Mouse (Mus musculus) embryonic stem cell, embryonic (primary cell): ENCODE measurements around the gene Aph1a.
"Not testable (repeated sequence)": the region's sequence is repeated elsewhere in the genome, so short reads cannot be mapped to it uniquely, and the experiment has no call there.

Source experiments
- CTCF ChIA-PET, 4 experiments: fragments of 300-600 bp in 2 of 4; fragments of 350-600 bp in 2 of 4; sonication (Branson Sonifier 250); formaldehyde crosslinking; loops; one replicate each; lab custom pipeline; 2022; ENCODE audit warnings: inconsistent platforms in 2 of 4; lab: Charles Lee
- POLR2A ChIA-PET, 4 experiments: fragments of 300-600 bp in 2 of 4; fragments of 350-600 bp in 2 of 4; sonication (Branson Sonifier 250); formaldehyde crosslinking; loops; one replicate each; lab custom pipeline; 2022; ENCODE audit warnings: antibody characterized with exemption in 4 of 4, inconsistent platforms in 1 of 4; lab: Charles Lee

Gene Aph1a

GRCm38 (mm10) chr3:95893606-95894316, at the start of gene Aph1a:
Gene Aph1a, plus strand, starts transcription at chr3:95893969.
- POLR2A ChIA-PET = interaction anchor here in 2 of 4 experiments (0.6 to 2.5 kb wide), 7 partner anchors 11 to 57 kb away, joined by 3 to 7 read pairs (median 4); partner anchors contain the start of genes Car14 (in 1 of the 2), Ciart (in 1 of the 2) and Prpf3 (in 1 of the 2)
- CTCF ChIA-PET = not testable (repeated sequence)

GRCm38 (mm10) chr3:95850611-95851010, 43.2 kb upstream of the Aph1a start:
- ChIA-PET CTCF (no interaction called here), POLR2A (interaction anchor here in 2 of 4 experiments (1.1 to 1.4 kb wide), 4 partner anchors 8 to 31 kb away, joined by 3 to 4 read pairs (median 3); no protein-coding TSS in a partner anchor)

- CTCF ChIA-PET = interaction anchor here in 2 of 4 experiments (0.6 to 0.8 kb wide), 3 partner anchors 9 to 419 kb away, joined by 3 read pairs; no protein-coding TSS in a partner anchor
Observed at GRCm38 (mm10) chr3:95851317-95851716, 42.5 kb upstream of the Aph1a start.

GRCm38 (mm10) chr3:95855502-95856089, 38.2 kb upstream of the Aph1a start, which contains the start of gene Prpf3:
Gene Prpf3, minus strand, starts transcription at chr3:95855885.
- POLR2A ChIA-PET = interaction anchor here (0.6 to 3.9 kb wide), 69 partner anchors 9 to 573 kb away, joined by 3 to 25 read pairs (median 4); partner anchors contain the start of genes Mrps21 (in 4 of the 4), BC028528 (in 3 of the 4), Ciart (in 2 of the 4) and Rprd2 (in 2 of the 4)
- CTCF ChIA-PET = interaction anchor here in 3 of 4 experiments (0.5 to 1.1 kb wide), 5 partner anchors 9 to 115 kb away, joined by 3 to 5 read pairs (median 4); partner anchors contain the start of gene BC028528 (in 1 of the 3)

More at GRCm38 (mm10) chr3:95851317-95851716, 42.5 kb upstream of the Aph1a start:
- POLR2A ChIA-PET = interaction anchor here in 2 of 4 experiments (0.9 to 1.4 kb wide), 5 partner anchors 8 to 32 kb away, joined by 3 to 4 read pairs (median 3); no protein-coding TSS in a partner anchor

- ChIA-PET CTCF (interaction anchor here (0.5 to 1.1 kb wide), 5 partner anchors 9 to 235 kb away, joined by 3 to 5 read pairs (median 4); partner anchors contain the start of gene BC028528 (in 1 of the 4)), POLR2A (interaction anchor here (0.6 to 3.9 kb wide), 71 partner anchors 9 to 574 kb away, joined by 3 to 25 read pairs (median 4); partner anchors contain the start of genes Mrps21 (in 4 of the 4), BC028528 (in 3 of the 4), Ciart (in 2 of the 4) and Rprd2 (in 2 of the 4))
Observed at GRCm38 (mm10) chr3:95856115-95856514, 37.7 kb upstream of the Aph1a start.

GRCm38 (mm10) chr3:95857050-95857449, 36.7 kb upstream of the Aph1a start:
- ChIA-PET CTCF (interaction anchor here in 3 of 4 experiments (0.7 kb wide), 3 partner anchors 236 to 617 kb away, joined by 3 to 4 read pairs (median 4); no protein-coding TSS in a partner anchor), POLR2A (interaction anchor here in 3 of 4 experiments (0.6 to 3.9 kb wide), 12 partner anchors 8 to 255 kb away, joined by 3 to 25 read pairs (median 6); partner anchors contain the start of genes BC028528 (in 1 of the 3) and Rprd2 (in 1 of the 3))

GRCm38 (mm10) chr3:95858278-95858677, 35.5 kb upstream of the Aph1a start:
- CTCF ChIA-PET = interaction anchor here in 3 of 4 experiments (0.6 to 1.3 kb wide), 4 partner anchors 99 to 641 kb away, joined by 3 to 4 read pairs (median 4); partner anchors contain the start of genes Arnt (in 1 of the 3) and Gabpb2 (in 1 of the 3)
- POLR2A ChIA-PET = interaction anchor here in 3 of 4 experiments (0.5 to 1.4 kb wide), 7 partner anchors 9 to 703 kb away, joined by 3 to 9 read pairs (median 3); partner anchors contain the start of genes Ciart (in 1 of the 3), Mrps21 (in 1 of the 3) and Otud7b (in 1 of the 3)

GRCm38 (mm10) chr3:95860323-95860722, 33.4 kb upstream of the Aph1a start:
- CTCF ChIA-PET = interaction anchor here (0.6 to 1.0 kb wide), 9 partner anchors 9 to 323 kb away, joined by 3 to 8 read pairs (median 3); no protein-coding TSS in a partner anchor
- POLR2A ChIA-PET = interaction anchor here in 2 of 4 experiments (0.9 to 1.2 kb wide), 2 partner anchors 44 to 90 kb away, joined by 3 to 4 read pairs; partner anchors contain the start of gene Car14 (in 1 of the 2)

GRCm38 (mm10) chr3:95861216-95861615, 32.6 kb upstream of the Aph1a start:
- CTCF ChIA-PET = no interaction called here
- POLR2A ChIA-PET = interaction anchor here in 1 of 4 experiments (0.6 to 2.6 kb wide), 3 partner anchors 11 to 176 kb away, joined by 3 to 11 read pairs (median 4); partner anchors contain the start of gene Mrps21

- ChIA-PET POLR2A (interaction anchor here in 2 of 4 experiments (0.6 to 2.6 kb wide), 4 partner anchors 10 to 177 kb away, joined by 3 to 11 read pairs (median 4); partner anchors contain the start of gene Mrps21 (in 1 of the 2)), CTCF (interaction anchor here in 3 of 4 experiments (0.6 to 1.5 kb wide), 3 partner anchors 9 to 46 kb away, joined by 3 to 7 read pairs (median 4); partner anchors contain the start of gene Mrps21 (in 1 of the 3))
Observed at GRCm38 (mm10) chr3:95861796-95862195, 32.0 kb upstream of the Aph1a start.

GRCm38 (mm10) chr3:95863578-95863977, 30.2 kb upstream of the Aph1a start:
- CTCF ChIA-PET = interaction anchor here in 3 of 4 experiments (0.5 to 2.6 kb wide), 9 partner anchors 36 to 994 kb away, joined by 3 to 9 read pairs (median 3); partner anchors contain the start of gene Ensa (in 1 of the 3)
- POLR2A ChIA-PET = interaction anchor here in 3 of 4 experiments (0.6 to 4.0 kb wide), 21 partner anchors 8 to 275 kb away, joined by 3 to 20 read pairs (median 4); partner anchors contain the start of genes Ciart (in 2 of the 3), Mrps21 (in 2 of the 3), Car14 (in 1 of the 3) and Golph3l (in 1 of the 3)

GRCm38 (mm10) chr3:95865050-95865449, 28.7 kb upstream of the Aph1a start:
- POLR2A ChIA-PET = interaction anchor here (0.5 to 4.0 kb wide), 45 partner anchors 9 to 431 kb away, joined by 3 to 20 read pairs (median 4); partner anchors contain the start of genes Ciart (in 3 of the 4), Prpf3 (in 3 of the 4), Car14 (in 2 of the 4) and Arnt (in 1 of the 4)
- CTCF ChIA-PET = interaction anchor here (0.6 to 2.6 kb wide), 16 partner anchors 9 to 1382 kb away, joined by 3 to 9 read pairs (median 4); partner anchors contain the start of gene Prpf3 (in 1 of the 4)

- POLR2A ChIA-PET = interaction anchor here (0.7 to 4.0 kb wide), 32 partner anchors 8 to 397 kb away, joined by 3 to 20 read pairs (median 5); partner anchors contain the start of genes Ciart (in 3 of the 4), Prpf3 (in 3 of the 4), Aph1a (in 1 of the 4) and Car14 (in 1 of the 4)
- CTCF ChIA-PET = interaction anchor here (0.6 to 2.6 kb wide), 11 partner anchors 9 to 1382 kb away, joined by 3 to 9 read pairs (median 5); partner anchors contain the start of gene Prpf3 (in 1 of the 4)
Observed at GRCm38 (mm10) chr3:95865571-95865970, 28.2 kb upstream of the Aph1a start.

- POLR2A ChIA-PET = interaction anchor here in 3 of 4 experiments (0.7 to 4.0 kb wide), 21 partner anchors 8 to 377 kb away, joined by 3 to 20 read pairs (median 7); partner anchors contain the start of genes Prpf3 (in 3 of the 3), Ciart (in 2 of the 3), Aph1a (in 1 of the 3) and Car14 (in 1 of the 3)
Observed at GRCm38 (mm10) chr3:95866071-95866470, 27.7 kb upstream of the Aph1a start.

GRCm38 (mm10) chr3:95867408-95867807, 26.4 kb upstream of the Aph1a start:
- ChIA-PET POLR2A (interaction anchor here in 2 of 4 experiments (0.7 to 3.4 kb wide), 8 partner anchors 9 to 96 kb away, joined by 3 to 14 read pairs (median 4); partner anchors contain the start of genes Ciart (in 2 of the 2) and Prpf3 (in 1 of the 2)), CTCF (interaction anchor here in 1 of 4 experiments (0.5 kb wide), 1 partner anchor 44 kb away, joined by 4 read pairs; no protein-coding TSS in a partner anchor)

More at GRCm38 (mm10) chr3:95866071-95866470, 27.7 kb upstream of the Aph1a start:
- CTCF ChIA-PET = interaction anchor here in 3 of 4 experiments (0.8 to 2.6 kb wide), 6 partner anchors 10 to 42 kb away, joined by 4 to 9 read pairs (median 4); partner anchors contain the start of gene Prpf3 (in 1 of the 3)

- ChIA-PET CTCF (interaction anchor here (0.5 to 1.6 kb wide), 6 partner anchors 9 to 781 kb away, joined by 3 to 5 read pairs (median 4); partner anchors contain the start of gene Ciart (in 1 of the 4)), POLR2A (interaction anchor here (0.5 to 3.6 kb wide), 51 partner anchors 8 to 585 kb away, joined by 3 to 42 read pairs (median 4); partner anchors contain the start of genes Prpf3 (in 4 of the 4), Ciart (in 3 of the 4), Car14 (in 2 of the 4) and Ensa (in 2 of the 4))
Observed at GRCm38 (mm10) chr3:95870976-95871375, 22.8 kb upstream of the Aph1a start.
